Mouse (Mus musculus): ENCODE results near the gene Mfap4. TPM values are rescaled to one million over a fixed set of nuclear protein-coding genes. Genes with fewer than 3 reads are reported as not detected.

The Mfap4 gene
- polyA plus RNA-seq, 1 experiment from 2014 or later, result 83.2 TPM

DNA sequence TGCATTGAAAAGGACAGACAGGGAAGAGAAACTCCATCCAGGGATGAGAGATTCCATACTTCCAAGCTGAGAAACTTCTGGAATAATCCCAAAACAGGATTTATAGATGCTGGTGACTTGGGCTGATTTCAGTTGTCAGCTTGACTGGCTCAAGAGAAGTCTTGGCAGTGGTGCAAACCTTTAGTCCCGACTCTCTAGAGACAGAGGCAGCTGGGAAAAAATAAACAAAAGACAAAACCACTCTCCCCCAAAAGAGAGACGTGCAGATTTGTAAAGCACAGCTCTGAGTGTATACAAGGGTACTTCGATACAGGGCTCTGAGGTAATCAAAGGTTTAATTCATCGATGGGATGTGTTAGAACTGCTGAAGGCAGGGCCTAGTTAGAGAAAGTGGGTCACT is 19.8 kb upstream of the Mfap4 start:
- Histone ChIP-seq H3K9me3 (no peaks in the 10 kb centered on the region), H3K4me2 (replicated peaks) (no peak overlapping the region), H3K36me3 (no peaks in the 10 kb centered on the region), H3K27ac (replicated peaks) (no peak overlapping the region), H3K27me3 (no peaks in the 10 kb centered on the region), H3K4me3 (no peak overlapping the region), H3K9ac (replicated peaks) (no peak overlapping the region), H3K4me1 (no peaks in the 10 kb centered on the region)
- WGBS, result 69% methylated on average over 4 of the region's 4 CpGs
- ATAC-seq (ENCODE audit: low FRiP score, low read depth), result no peak

GRCm38 (mm10) chr11:61468534-61468933 is 16.7 kb upstream of the Mfap4 start:
- no peaks in the 10 kb centered on the region for H3K27me3 ChIP-seq
- ATAC-seq (ENCODE audit: low FRiP score, low read depth), result no peak
- H3K4me2 ChIP-seq (replicated peaks), result no peak overlapping the region
- no peak overlapping the region for H3K4me3 ChIP-seq
- H3K36me3 ChIP-seq, result no peaks in the 10 kb centered on the region
- H3K9ac ChIP-seq (replicated peaks), result no peak overlapping the region
- H3K4me1 ChIP-seq, result no peaks in the 10 kb centered on the region
- 87% methylated on average over 4 of the region's 4 CpGs for WGBS
- no peaks in the 10 kb centered on the region for H3K9me3 ChIP-seq
- H3K27ac ChIP-seq (replicated peaks), result no peak overlapping the region

DNA sequence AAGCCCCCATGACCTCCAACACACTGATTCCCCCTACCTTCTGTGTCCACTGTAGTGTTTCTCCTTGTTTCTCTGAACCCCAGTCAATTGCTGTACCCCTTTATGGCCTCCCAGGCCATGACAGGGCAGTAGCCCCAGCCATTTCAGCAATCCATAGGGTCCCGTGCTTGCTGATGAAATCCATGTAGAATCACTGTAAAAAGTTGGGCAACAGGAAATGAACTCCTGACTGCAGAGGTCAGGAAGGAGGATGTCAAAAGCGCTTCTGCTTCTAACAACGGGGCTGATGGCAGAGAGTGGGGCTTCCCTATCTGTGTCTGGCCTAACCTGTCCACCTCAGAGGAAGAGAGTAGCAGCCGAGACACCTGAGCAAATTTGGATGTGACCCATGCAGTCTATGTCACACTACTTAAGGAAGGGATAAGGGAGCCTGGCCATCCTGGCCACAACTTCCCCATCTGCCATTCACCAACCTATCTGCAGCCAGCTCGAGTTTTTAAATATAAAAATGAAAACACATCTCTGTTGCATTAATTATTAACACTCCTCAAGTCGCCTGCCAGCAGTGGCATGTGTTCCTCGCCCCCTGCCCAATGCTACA is 15.8 kb upstream of the Mfap4 start:
- Histone ChIP-seq H3K36me3 (no peaks in the 10 kb centered on the region), H3K27me3 (no peaks in the 10 kb centered on the region), H3K4me2 (replicated peaks) (no peak overlapping the region), H3K27ac (replicated peaks) (no peak overlapping the region), H3K4me3 (no peak overlapping the region), H3K9ac (replicated peaks) (no peak overlapping the region), H3K4me1 (no peaks in the 10 kb centered on the region), H3K9me3 (no peaks in the 10 kb centered on the region)
- WGBS, result 80% methylated on average over 7 of the region's 7 CpGs
- no peak for ATAC-seq (ENCODE audit: low FRiP score, low read depth)

DNA sequence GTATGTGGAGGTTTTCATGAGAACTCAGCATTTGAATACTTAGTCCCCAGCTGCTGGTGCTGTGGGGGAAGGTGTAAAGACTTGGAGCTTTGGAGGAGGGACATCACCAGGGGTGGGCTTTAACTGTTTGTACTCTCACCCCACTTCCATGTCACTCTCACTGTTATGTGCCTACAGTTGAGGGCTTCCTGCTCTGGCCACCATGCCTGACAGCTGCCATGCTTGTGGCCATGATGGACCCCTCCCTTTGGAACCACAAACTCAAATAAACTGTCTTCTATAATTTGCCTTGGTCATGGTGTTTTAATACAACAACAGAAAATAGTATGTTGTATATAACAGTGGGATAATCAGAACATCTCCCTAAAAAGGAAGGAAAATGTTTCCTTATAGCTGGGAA is 14.4 kb upstream of the Mfap4 start:
- no peak overlapping the region for H3K4me3 ChIP-seq
- no peak overlapping the region for H3K9ac ChIP-seq (replicated peaks)
- H3K27me3 ChIP-seq, result no peaks in the 10 kb centered on the region
- H3K4me2 ChIP-seq (replicated peaks), result no peak overlapping the region
- H3K4me1 ChIP-seq, result no peaks in the 10 kb centered on the region
- no peak overlapping the region for H3K27ac ChIP-seq (replicated peaks)
- H3K36me3 ChIP-seq, result no peaks in the 10 kb centered on the region
- ATAC-seq (ENCODE audit: low FRiP score, low read depth), result no peak
- H3K9me3 ChIP-seq, result no peaks in the 10 kb centered on the region

- Histone ChIP-seq H3K4me2 (replicated peaks) (no peak overlapping the region), H3K9ac (replicated peaks) (no peak overlapping the region), H3K4me3 (no peak overlapping the region), H3K27me3 (no peaks in the 10 kb centered on the region), H3K27ac (replicated peaks) (no peak overlapping the region), H3K4me1 (peaks cover 13% of the 10 kb centered on the region; the same call in 1 of the 2 replicates), H3K36me3 (no peaks in the 10 kb centered on the region), H3K9me3 (no peaks in the 10 kb centered on the region)
- ATAC-seq (ENCODE audit: low FRiP score, low read depth), result no peak
- 73% methylated on average over 4 of the region's 4 CpGs for WGBS
Measured at GRCm38 (mm10) chr11:61473630-61474029, 11.6 kb upstream of the Mfap4 start.

GRCm38 (mm10) chr11:61476786-61477382 is 8.3 kb upstream of the Mfap4 start:
- H3K27me3 ChIP-seq, result no peaks in the 10 kb centered on the region
- 54% methylated on average over 12 of the region's 12 CpGs for WGBS
- no peak overlapping the region for H3K27ac ChIP-seq (replicated peaks)
- no peak for ATAC-seq (ENCODE audit: low FRiP score, low read depth)
- H3K4me3 ChIP-seq, result no peak overlapping the region
- H3K4me2 ChIP-seq (replicated peaks), result peak overlapping the region; percentile 37
- H3K4me1 ChIP-seq, result peaks cover 17% of the 10 kb centered on the region; the same call in 1 of the 2 replicates
- no peak overlapping the region for H3K9ac ChIP-seq (replicated peaks)
- H3K9me3 ChIP-seq, result no peaks in the 10 kb centered on the region
- no peaks in the 10 kb centered on the region for H3K36me3 ChIP-seq

GRCm38 (mm10) chr11:61477566-61478508 is 7.4 kb upstream of the Mfap4 start:
- no peak overlapping the region for H3K27ac ChIP-seq (replicated peaks)
- H3K9me3 ChIP-seq, result no peaks in the 10 kb centered on the region
- H3K4me1 ChIP-seq, result peaks cover 17% of the 10 kb centered on the region; the same call in 1 of the 2 replicates
- 50% methylated on average over 17 of the region's 17 CpGs for WGBS
- no peak overlapping the region for H3K4me3 ChIP-seq
- no peaks in the 10 kb centered on the region for H3K36me3 ChIP-seq
- H3K4me2 ChIP-seq (replicated peaks), result peak overlapping the region; percentile 37
- ATAC-seq (ENCODE audit: low FRiP score, low read depth), result no peak
- no peak overlapping the region for H3K9ac ChIP-seq (replicated peaks)
- no peaks in the 10 kb centered on the region for H3K27me3 ChIP-seq

- ATAC-seq (ENCODE audit: low FRiP score, low read depth), result no peak
- H3K4me3 ChIP-seq, result no peak overlapping the region
- no peaks in the 10 kb centered on the region for H3K27me3 ChIP-seq
- no peaks in the 10 kb centered on the region for H3K9me3 ChIP-seq
- H3K4me2 ChIP-seq (replicated peaks), result no peak overlapping the region
- no peak overlapping the region for H3K27ac ChIP-seq (replicated peaks)
- H3K9ac ChIP-seq (replicated peaks), result no peak overlapping the region
- H3K36me3 ChIP-seq, result no peaks in the 10 kb centered on the region
- peaks cover 21% of the 10 kb centered on the region; the same call in 1 of the 2 replicates for H3K4me1 ChIP-seq
- WGBS, result 87% methylated on average over 4 of the region's 4 CpGs
Measured at GRCm38 (mm10) chr11:61478788-61479187, 6.4 kb upstream of the Mfap4 start.

GRCm38 (mm10) chr11:61481239-61482090 is 3.8 kb upstream of the Mfap4 start:
- Histone ChIP-seq H3K36me3 (no peaks in the 10 kb centered on the region), H3K4me1 (peaks cover 46% of the 10 kb centered on the region), H3K9ac (replicated peaks) (no peak overlapping the region), H3K4me3 (no peak overlapping the region), H3K9me3 (no peaks in the 10 kb centered on the region), H3K4me2 (replicated peaks) (no peak overlapping the region), H3K27me3 (no peaks in the 10 kb centered on the region), H3K27ac (replicated peaks) (no peak overlapping the region)
- WGBS, result 74% methylated on average over 9 of the region's 9 CpGs
- no peak for ATAC-seq (ENCODE audit: low FRiP score, low read depth)

DNA sequence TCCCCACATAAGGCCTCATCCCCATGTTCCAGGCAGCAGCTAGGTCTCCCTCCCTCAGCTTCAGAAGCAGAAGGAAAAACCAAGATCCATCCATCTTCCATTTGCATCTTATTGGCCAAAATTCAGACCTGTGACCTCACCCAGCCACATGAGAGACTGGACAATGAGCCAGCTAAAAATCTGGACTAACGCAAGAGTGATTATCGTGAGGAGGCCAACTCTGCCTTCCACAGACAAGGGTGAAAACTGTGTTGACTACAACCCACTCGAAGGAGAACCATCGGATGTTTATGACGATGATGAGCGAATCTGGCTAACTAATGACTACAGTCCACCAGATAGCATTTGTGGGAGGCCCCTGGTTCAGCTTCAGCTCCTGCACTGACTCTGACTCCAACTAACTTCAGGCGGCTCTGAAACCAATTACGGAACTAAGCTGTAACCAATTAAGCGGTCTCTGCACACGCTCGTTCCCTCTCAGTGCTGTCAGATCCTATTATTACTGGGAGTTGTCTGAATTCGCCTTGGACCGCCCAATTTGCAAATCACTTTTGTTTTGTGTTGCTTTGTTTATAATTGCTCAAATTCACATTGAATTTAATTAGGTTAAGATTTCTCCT is 1.9 kb upstream of the Mfap4 start:
- no peak overlapping the region for H3K4me3 ChIP-seq

DNA sequence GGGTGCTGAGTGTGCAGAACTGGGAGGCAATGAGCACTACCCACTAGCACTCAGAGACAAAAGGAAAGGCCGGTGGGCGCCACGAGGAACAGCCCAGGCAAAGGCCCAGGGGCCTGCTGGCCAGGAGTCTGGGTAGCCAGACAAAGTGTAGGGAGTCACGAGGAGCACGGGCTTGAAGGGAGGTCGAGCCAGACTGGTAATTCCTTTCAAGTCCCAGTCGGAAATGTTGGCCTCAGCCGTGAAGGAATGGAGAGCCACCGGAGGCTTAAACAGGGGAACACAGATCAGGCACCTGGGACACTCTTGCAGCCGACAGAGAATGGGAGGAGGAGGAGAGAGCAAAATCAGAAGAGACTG is 997 bp upstream of the Mfap4 start:
- Histone ChIP-seq H3K9me3 (no peaks in the 10 kb centered on the region), H3K4me2 (replicated peaks) (peak overlapping the region; percentile 40), H3K36me3 (peaks cover 19% of the 10 kb centered on the region), H3K4me1 (peaks cover 46% of the 10 kb centered on the region), H3K27ac (replicated peaks) (peak overlapping the region; percentile 95), H3K27me3 (no peaks in the 10 kb centered on the region), H3K9ac (replicated peaks) (peak overlapping the region; percentile 39), H3K4me3 (no peak overlapping the region)
- ATAC-seq (ENCODE audit: low FRiP score, low read depth), result peak; percentile 20; the same call in 1 of the 2 replicates
- WGBS, result 14% methylated on average over 10 of the region's 10 CpGs

More for the DNA sequence above, 1.9 kb upstream of the Mfap4 start:
- Histone ChIP-seq H3K4me2 (replicated peaks) (no peak overlapping the region), H3K9me3 (no peaks in the 10 kb centered on the region), H3K27me3 (no peaks in the 10 kb centered on the region), H3K36me3 (peaks cover 11% of the 10 kb centered on the region), H3K27ac (replicated peaks) (peak overlapping the region; percentile 95), H3K9ac (replicated peaks) (no peak overlapping the region), H3K4me1 (peaks cover 46% of the 10 kb centered on the region)
- 74% methylated on average over 13 of the region's 13 CpGs for WGBS
- no peak for ATAC-seq (ENCODE audit: low FRiP score, low read depth)

All from midbrain, embryonic 12.5 days (tissue).